Mouse (Mus musculus) kidney, postnatal 14 days (tissue): Measurements from ENCODE around the gene Med14.

Experiments
- DNase-seq: peaks from one replicate; pipeline ENCODE4 v3.0.0; 2022; ENCODE audit warnings: mixed read lengths

The Med14 gene

DNA sequence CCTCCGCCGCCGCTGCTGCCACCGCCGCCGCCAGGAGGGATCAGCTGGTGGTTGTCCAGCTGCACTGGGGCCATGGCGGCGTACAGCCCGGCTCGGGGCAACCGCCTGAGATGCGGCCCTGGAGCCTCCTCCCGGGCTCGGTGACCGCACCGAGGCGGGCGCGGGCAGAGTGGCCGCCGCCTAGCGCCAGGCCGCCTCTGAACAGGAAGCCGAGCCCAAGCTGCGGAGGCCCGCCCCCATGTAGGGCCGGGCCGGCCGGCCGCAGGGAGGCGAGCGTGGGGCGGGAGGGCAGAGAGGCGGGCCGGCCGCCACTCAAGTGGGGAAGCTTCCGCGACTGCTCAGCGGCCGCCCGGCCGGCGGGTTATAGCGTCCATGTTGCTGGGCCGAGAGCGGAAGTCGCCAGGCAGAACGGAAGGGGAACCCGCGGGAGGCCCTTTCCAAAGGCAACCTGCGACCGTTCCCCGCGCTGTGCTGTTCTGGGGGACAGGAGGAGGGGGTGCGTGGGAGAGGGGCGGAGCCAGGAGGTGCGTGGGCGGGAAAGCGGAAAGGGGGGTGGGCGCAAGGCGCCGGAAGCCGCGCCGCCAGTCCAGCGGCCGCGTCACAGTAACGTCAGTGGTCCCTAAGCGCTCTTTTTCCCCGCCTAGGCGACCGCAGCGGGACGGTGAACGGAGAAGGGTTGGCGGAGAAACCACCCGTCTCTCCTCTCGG lies at the start of gene Med14:
Gene Med14, minus strand, starts transcription at position 448 of the 708 bp plus-strand sequence.
- DNase-seq: peak; percentile 92

DNA sequence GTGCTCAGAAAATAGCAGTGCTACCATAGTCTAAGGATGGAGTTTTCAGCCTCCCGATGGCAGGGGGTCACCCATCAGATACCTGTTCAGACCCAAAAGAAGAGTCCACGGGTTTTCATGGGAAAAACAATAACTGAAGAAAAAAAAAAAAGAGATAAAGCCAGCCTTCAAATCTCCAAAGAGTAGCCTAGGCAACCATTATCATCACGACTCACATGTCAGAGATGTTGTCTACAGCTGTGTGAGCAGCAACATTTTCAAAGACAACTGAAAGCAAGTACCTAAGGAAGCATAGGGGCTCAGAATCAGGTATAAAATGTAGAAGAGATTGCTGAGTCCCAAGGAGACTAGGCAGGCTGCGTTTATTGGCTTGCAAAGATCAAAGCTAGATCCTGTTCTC lies 38.7 kb upstream of the Med14 start:
- no peak for DNase-seq

DNA sequence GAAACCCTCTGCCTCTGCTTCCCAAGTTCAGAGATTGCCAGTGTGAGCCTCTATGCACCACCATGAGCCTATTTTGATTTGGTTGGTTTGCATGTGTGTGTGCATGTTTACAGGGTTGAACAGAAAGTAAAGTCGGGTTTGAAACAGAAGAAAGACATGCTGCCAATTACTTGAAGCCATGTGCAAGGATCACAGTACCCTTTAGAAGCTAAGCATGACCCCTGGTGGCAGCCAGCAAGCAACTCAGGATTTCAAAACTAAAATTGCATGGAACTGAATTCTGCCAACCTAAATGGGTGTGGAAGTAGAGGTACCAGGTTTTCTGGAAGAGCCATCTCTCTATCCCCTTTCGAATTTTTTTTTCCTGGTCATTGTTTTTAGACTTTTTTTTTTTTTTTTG lies 33.0 kb upstream of the Med14 start:
- peak; percentile 47 for DNase-seq

DNA sequence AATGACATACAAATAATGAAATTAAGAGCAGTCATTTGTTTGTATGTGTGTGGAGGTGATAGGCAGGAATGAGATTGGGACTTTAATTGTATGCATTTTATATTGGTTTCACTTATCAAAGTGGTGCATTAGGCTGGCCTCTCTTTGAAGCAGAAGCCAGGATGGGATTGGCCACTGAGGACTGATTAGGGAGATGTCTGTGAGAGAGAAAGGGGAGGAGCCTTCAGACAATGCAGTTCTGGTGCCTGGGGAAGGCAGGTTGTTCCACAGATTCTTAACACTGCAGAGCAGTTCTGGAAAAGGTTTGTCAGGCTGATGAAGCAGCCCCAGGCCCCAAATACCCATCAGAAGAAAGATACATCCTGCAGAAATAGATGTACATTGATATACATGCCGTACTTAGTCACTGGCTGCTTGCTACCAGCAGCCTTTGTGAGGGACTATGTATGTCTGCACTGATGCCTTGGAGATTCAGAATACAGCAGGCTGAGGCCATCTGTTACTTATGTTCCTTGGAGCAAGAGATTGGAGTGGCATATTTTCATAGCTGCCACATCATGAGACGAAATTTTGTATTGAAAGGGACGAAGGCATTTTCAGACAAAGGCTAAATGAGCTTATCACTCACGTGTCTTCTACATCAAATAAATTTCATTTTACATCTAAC lies 29.9 kb upstream of the Med14 start:
- DNase-seq: no peak

DNA sequence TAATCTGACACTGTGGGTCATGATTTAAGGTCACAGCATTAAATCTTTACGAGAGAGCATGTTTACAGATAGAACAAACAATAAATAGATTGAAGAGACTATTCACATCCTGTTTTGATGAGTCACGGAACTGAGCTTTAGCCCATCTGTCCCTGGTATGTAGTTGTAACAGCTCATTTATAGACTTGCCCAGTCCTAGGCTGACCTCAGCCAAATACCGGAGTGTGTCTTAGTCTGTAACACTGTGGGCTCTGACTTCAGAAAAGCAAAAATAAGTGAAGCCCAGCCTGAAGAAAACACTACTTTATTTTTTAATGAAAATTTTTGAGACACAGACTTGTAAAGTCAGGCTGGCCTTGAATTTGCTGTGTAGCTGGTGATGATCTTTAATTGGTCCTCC lies 11.4 kb upstream of the Med14 start:
- DNase-seq: no peak

DNA sequence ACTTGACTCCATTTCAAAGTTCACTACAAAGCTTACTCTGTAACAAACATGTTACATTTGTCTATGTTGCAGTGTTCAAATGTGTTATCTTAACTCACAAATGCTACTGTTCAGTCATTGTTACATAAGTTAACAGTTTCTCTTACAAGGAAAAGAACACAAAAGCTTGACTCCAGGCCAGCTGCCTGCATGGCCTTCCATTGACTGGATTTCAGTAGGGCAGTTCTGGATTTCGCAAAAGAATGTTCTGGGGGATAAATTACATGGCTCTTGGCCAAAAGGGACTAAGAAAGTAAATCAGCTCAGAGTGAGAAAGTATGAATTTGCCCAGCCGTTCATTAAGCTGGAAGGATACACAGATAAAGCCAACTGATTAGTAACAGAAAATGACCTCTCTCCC lies 9.7 kb upstream of the Med14 start:
- DNase-seq: peak; percentile 19

DNA sequence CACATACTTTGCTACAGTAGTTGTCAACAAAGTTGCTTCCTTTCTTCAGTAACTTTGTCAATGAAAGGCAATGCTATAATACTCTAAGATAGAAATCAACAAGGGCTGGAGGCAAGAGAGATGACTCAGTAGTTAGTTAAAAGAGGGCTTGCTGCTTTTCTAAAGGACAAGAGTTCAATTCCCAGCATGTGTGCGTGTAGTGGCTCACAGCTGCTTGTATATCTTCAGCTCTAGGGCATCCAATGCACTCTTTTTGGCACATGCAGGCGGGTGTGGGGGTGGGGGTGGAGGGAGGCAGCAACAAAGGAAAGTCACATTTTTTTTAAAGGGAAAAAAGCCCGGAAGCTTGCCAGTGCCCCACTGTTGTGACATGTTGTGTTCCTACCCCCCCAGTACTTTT lies 6.7 kb upstream of the Med14 start:
- DNase-seq: no peak

DNA sequence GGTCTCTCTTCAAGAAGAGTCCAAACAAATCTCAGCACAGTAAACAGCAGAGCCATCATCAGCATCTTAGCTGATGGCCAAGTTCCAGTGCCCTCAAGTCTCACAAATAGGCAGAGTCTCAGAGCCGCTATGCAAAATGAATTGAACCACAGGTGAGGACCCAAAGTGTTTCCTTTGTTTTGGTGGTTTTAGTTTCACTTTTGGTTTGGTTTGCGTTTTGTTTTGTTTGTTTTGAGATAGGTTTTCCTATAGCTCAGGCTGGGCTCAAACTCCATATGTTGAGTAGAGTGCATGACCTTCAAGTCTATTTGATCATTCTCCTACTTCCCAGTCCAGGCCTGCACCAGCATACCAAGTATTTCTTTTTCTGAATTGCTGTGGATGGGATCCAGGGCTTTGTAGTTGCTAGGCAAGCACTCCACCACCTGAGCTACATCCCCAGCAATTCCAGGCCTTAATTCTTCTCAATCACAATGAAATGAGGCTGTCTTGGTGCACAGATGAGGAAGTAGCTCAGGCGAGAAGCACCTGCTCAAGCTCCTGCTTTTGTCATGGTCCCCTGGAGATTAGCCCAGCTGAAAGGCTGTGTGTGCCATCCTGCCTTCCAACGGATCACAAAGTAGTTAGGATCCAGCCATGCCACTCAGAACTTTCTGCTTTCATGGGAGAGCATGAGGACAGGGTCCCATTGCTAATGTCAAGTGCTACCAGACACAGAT lies 5.1 kb upstream of the Med14 start:
- no peak for DNase-seq

DNA sequence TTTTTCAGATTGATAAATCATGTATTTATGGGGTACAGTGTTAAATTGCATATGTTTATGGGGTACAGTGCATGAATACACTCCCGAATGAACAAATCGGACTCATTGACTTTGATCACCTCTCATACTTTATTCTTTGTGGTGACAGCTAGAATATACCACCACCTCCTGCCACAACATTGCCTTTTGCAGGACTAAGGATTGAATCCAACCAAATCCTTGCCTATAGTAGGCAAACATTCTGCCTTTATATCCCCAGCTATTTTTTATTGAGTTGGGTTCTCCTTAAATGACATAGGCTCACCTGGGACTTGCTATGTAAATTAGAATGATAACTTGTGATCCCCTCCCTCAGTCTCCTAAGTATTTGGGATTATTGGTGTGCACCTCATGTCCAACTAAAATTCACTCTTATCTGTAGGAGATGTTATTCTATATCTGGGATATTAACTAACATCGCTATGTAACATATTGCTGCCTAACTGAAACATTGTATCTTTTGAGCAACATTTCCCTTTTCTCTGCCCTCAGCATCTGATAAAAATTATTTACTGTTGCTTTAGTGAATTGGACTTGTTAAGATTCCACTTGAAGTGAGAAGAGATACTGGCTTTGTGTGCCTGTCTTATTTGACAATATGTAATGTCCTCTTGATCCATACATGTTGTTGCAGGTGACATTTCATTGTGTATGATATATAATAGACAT lies 1.4 kb upstream of the Med14 start:
- DNase-seq: no peak

DNA sequence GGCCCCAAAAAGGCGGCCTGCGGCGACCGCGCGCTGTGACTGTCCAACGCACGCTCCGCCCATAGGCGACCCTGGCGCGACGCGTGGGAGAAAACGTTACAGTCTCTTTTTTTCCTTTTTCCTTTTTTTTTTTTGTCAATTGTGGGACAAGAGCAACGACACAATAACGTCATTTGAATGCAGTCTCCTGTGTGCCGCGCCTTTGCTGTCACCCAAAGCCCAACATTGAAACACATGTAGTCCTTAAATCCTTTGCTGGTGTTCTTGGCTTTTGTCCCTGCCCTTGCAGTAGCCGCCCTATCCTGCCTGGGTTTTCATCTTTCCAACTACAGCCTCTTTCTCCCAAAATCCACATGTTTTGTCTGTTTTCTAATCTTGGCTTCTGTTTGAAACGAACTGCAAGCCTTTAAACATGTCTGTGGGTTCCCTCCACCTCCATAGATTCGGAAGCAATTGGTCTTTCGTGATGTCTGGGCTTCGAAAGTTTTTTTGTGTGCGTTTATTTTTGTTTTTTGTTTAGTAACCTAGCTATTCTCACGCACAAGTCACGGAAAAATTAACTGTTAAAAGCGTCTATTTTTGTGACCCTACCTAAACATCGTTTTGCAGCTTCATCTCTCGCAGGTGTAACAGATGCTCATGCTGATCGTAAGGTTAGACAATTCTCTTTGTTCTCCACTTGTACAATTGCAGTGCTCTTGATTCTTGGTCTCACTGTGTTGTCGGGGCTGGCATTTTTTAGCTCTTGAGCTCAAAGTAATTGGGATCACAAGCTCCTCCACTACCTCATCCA lies 657 bp upstream of the Med14 start:
- no peak for DNase-seq

DNA sequence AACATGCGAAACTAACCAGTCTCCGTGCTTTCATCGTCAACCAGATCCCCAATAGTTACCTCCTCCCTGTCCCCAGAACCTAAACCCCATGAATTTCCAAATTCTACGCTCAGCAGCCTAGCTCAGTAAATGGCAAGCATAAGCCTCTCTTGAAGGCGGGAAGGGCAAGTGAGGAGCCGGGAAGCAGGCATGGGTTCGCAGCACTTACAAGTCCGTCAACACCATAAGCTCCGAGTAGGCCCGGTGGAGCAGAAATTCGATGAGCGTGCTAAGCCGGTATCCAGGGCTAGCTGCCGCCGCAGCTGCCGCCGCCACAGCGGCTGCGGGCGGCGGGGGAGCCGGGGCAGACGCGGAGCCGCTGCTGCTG lies 631 bp downstream of the Med14 start:
- DNase-seq: no peak

DNA sequence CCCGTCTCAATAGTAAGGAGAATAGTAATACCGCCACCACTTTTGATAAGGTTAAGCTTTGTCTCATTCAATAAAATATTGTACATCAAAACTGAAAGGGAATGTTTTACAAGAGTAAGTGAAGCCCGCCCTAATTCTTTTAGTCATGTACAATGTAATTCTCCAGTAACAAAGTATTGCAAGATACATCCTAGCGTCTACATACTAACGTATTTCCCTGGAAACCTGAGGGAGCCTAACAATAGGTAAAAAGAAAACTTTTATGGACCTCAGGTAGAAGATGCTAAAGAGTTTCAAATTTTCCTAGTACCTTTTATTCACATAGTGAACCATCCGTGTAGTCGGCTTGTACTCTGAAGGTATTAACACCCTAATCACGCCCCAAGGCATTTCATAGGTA lies 1.4 kb downstream of the Med14 start:
- no peak for DNase-seq

DNA sequence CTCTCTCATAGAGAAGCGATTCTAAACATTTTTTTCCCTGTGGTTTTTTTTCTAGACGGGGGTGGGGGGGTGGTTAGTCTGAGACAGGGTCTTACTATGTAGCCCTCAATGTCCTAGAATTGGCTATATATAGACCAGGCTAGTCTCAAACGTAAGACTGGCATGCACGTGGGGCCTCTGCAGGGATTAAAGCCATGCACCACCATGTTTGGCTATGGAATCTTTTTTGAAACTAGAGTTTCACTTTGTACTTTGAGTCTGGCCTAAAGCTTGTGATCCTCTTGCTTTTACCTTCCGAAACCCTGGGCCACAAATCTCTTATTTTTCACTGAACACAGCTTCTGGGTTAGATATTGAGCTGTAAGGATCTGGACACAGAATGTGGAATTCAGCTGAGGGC lies 2.2 kb downstream of the Med14 start:
- no peak for DNase-seq

DNA sequence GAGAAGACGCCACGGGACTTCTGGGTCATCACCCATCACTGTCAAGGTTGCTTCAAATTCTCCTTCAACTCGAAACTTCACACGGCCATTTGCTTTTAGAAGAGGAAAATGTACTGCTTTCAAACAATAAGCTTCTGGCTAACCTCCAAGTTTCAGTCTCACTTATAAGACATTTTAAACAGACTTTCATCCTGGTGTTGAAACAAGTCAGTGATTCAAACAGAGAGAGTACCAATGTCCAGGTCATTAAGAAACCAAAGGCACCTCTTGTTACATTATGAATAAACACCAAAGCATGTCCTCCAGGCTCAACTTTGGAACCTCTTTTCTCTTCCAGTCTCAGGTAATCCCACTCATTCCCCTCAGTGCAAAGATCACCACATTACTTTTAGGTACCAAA lies 14.0 kb downstream of the Med14 start:
- DNase-seq: no peak

DNA sequence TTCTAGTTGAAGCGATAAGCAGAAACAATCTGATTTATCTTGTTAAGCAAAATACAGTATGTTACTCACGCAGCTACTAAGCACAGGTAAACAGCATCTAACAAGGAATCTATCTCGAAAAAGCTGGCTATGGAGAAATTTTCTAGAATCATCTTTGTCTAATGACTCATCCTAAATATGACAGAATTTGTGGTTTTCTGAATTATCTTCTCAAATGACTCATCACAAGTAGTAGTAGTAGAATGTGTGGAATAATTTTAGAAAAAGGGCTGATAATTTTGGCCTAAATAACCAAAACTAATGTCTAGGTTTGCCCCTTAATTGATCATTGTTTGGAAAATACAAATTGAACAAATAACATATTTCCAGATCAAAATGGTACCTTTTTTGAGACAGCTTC lies 15.1 kb downstream of the Med14 start:
- DNase-seq: no peak

DNA sequence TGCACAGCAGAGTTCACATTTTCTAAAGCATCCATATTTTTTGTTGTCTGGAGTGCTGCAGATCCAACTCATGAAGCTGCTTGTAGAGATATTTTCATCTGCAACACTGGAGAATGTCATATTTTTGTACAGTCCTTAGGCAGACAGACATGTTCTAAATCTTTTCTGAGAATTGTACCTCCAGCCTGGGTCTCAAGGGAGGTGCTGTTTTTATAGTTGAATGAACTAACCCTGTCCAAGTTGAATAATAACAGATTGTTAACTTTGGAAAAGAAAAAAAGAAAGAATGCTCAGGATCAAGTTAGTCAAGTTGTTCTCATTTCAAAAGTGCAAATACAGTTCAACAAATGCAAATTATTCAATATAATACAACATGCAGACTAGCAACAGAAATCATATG lies 21.5 kb downstream of the Med14 start:
- no peak for DNase-seq

DNA sequence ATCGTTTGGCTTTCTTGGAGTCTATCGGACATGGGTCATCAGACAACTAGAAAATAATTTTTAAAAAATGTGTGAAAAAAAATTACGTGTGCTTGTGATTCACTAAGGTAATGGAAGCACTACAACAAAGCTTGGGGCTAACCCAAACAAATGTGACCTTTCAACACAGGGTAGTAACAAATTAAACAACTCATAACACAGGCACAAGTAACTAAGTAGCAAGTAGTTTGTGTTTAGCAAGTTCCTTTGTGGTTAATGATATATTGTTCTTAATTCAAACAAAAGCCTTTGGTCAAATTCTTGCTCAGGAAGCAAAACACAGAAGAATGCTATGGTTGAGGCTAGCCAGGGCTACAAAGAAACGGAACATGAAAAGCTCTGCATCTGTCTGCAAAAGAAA lies 45.8 kb downstream of the Med14 start:
- no peak for DNase-seq

DNA sequence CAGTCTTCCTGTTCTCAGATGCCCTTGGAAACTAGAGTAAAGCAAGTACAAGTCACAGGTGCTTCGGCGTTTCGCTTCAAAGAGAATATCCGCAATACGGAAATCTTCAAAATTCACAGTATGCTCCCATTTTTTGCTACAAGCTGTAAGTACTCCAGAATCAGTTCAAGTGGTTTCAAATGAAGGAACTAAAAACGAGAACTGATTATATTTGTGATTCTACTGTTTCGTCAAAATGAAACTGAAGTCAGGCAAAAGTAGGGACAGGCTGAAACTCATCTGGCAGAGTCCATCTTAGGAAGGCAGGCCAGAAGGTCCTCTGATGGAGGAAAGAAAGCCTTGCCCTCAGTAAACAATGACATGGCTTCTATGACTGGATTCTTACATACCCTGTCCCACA lies 48.1 kb downstream of the Med14 start:
- DNase-seq: no peak

DNA sequence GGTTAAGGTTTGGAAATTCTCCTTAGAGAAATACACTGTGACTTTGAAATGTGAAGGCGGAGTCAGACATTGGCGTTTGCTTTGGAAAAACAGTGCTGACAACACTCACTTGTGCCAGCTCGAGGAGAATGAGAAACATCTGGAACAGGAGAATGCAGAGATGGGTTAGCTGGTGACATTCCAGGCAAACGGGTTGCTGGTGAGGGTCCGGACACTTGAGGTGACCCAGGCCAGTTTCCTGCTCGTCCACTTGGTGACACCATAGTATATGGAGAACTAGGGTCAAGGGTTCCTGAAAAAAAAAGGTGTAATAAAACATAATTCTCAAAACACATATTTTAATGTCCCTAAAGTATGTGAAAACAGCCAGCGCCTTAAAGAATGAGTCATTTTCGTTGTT lies 75.0 kb downstream of the Med14 start:
- DNase-seq: no peak

DNA sequence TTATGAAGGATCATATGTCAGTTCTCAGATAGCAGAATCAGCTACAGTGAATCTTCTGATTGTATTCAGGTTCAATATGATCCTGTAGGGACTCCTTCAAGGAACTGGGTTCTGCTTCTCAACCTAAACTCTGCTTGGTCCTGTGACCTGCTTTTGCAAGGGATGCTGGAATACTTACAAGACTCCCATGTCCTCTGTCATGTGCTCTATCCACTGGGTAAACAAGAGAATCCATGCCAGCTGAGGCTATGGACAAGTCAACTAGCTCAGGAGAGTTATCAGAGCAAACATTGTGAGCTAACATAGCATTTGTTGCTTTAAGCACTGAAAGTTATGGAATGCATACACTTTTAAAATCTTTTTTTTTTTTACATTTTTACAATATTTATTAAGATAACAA lies 75.8 kb downstream of the Med14 start:
- no peak for DNase-seq

DNA sequence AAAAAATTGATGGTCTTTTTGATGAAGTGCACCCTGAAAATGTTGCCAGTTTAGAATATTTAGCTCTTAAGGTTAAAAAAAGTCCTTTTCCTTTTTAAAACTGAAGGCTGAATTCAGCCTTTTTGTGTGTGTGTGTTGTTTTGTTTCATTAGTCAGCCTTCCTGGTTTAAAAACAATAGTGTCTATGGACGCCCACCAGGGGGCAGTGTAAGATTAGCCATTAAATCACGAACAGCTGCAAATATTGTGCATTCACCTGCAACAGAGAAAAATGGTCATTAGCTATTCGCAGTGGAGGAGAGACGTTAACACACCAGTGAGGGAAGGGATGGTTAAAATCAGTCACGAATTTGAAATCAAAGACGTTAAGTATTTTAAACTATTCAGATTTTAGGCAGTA lies 84.5 kb downstream of the Med14 start:
- peak; percentile 57 for DNase-seq

DNA sequence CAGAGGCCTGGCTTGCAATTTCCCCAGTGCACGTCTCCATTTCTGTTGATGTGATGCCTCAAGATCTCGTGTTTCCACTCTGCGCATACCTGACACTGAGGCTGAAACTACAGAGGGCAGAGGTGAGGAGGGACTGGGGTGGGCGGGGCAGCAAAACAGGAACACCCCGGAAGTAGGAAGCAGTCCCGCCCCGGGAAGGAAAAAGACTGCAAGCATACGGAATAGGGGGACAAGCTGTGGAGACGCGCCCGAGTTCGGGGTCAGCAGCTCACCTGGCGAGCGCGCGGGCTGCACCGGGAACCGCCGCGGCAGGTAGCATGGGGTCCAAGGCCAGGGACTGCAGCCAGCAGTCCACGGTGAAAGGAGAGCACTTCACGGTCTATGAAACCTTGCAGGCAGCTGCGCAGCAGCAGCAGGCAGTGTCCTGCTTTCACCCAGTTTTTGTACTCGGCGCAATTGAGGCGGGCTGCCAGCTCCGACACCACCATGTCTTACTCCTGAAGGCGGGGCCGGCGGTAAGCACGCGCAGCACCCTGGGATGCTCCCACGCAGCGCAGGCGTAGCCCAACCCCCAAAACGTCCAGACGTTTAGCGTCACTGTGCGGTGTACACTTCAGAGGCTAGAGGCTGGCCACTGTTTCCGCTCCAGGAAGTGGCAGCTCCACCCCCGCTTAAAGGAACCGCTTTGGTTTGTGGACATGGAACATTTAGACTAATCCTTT lies 88.7 kb downstream of the Med14 start, which contains the start of gene 1810030O07Rik:
Gene 1810030O07Rik, minus strand, starts transcription at position 615 of the 722 bp plus-strand sequence.
- peak; percentile 92 for DNase-seq
